Mouse (Mus musculus) lung, postnatal 0 days (tissue): ENCODE measurements at regions not wholly inside any gene's neighbourhood (a gene's known extent, or its start where the extent isn't known, plus 50 kb on each side); places are given as distances from the start of the nearest gene placed in this dataset.

ENCODE experiments used
- ATAC-seq: fragments of 200-750 bp; cut with Nextera tagmentation; 2 replicates; pipeline ENCODE4 v1.8.0; 2017; ENCODE audit warnings: moderate library complexity
- DNase-seq: peaks from one replicate; pipeline ENCODE4 v3.0.0-alpha.2; 2016; ENCODE audit warnings: low spot score
- H3K27ac ChIP-seq: fragments of 300-500 bp; sonication (generic); 2 replicates; pipeline ENCODE4 v1.5.1; 2014; ENCODE audit warnings: antibody characterized with exemption, mild to moderate bottlenecking, low read length, mixed read lengths
- H3K27me3 ChIP-seq: fragments of 300-500 bp; sonication (generic); replicated peaks from 2 replicates; pipeline ENCODE4 v1.6.1; 2014; ENCODE audit warnings: low read length, mixed read lengths; ENCODE audit not compliant: insufficient read depth
- H3K36me3 ChIP-seq: fragments of 300-500 bp; sonication (generic); 2 replicates; pipeline ENCODE4 v1.6.1; 2014; ENCODE audit warnings: low read length, mixed read lengths; ENCODE audit not compliant: insufficient read depth
- H3K4me1 ChIP-seq: fragments of 300-500 bp; sonication (generic); 2 replicates; pipeline ENCODE4 v1.6.1; 2014; ENCODE audit warnings: antibody characterized with exemption, low read depth, low read length, mixed read lengths; ENCODE audit not compliant: insufficient read depth
- H3K4me2 ChIP-seq: fragments of 300-500 bp; sonication (generic); replicated peaks from 2 replicates; pipeline ENCODE4 v1.6.1; 2014; ENCODE audit warnings: low read depth, mild to moderate bottlenecking, low read length, moderate library complexity, mixed read lengths
- H3K4me3 ChIP-seq: fragments of 300-500 bp; sonication (generic); 2 replicates; pipeline ENCODE4 v1.5.1; 2014; ENCODE audit warnings: low read depth, low read length
- H3K9ac ChIP-seq: fragments of 300-500 bp; sonication (generic); replicated peaks from 2 replicates; pipeline ENCODE4 v1.6.1; 2014; ENCODE audit warnings: low read depth, mild to moderate bottlenecking
- H3K9me3 ChIP-seq: fragments of 300-500 bp; sonication (generic); 2 replicates; pipeline ENCODE4 v1.6.1; 2016; ENCODE audit warnings: low read length, mixed read lengths
- CTCF ChIP-seq: IDR thresholded peaks from 2 replicates; pipeline ENCODE4 v1.5.1; 2016; ENCODE audit warnings: antibody characterized with exemption, mild to moderate bottlenecking
- EP300 ChIP-seq: IDR thresholded peaks from 2 replicates; pipeline ENCODE4 v1.6.1; 2016; ENCODE audit warnings: antibody characterized with exemption, mild to moderate bottlenecking, control low read depth
- WGBS: fragments of 180-500 bp; shearing (Covaris S2); extraction: QIAGEN DNeasy Blood & Tissue Kit; methylation state at CpG from one replicate; pipeline ENCODE4 v1.1.7; 2014; 5-methylcytosine and 5-hydroxymethylcytosine counted together

DNA sequence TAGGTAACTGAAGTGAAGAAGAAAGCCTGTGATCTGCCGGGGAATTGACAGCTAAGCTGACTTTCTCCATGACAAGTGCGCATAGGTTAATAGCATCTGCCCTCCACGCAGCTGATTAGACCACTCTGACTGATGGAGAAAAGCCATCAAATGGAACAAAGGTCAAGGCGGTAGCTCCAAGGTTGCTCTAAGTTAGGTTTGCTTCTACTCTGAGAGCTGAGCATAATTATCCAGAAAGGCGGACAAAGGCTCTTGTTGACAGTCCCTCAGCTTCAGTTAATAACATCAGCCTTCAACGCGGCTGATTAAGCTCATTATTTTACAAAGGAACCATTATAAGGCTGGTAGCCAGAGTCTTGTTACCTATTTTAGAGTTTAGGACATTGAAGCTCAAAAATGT, 54.0 kb upstream of the Enpep start:
- Histone ChIP-seq H3K9ac (no peak overlapping the region), H3K4me2 (no peak overlapping the region), H3K4me3 (no peak overlapping the region), H3K9me3 (no peaks in the 10 kb centered on the region), H3K4me1 (no peaks in the 10 kb centered on the region), H3K36me3 (no peaks in the 10 kb centered on the region), H3K27ac (no peak overlapping the region), H3K27me3 (no peaks in the 10 kb centered on the region)
- WGBS: 65% methylated on average over 7 of the region's 7 CpGs
- ATAC-seq: no peak
- no peak for TF ChIP-seq EP300
- TF ChIP-seq CTCF: no peak
- no peak for DNase-seq

- 94% methylated on average over 11 of the region's 11 CpGs for WGBS
- Histone ChIP-seq H3K4me2 (no peak overlapping the region), H3K4me1 (0 out of 2 replicates have a peak, but pooled peaks cover 4% of the 10 kb centered on the region), H3K27ac (no peak overlapping the region), H3K36me3 (no peaks in the 10 kb centered on the region), H3K27me3 (no peaks in the 10 kb centered on the region), H3K4me3 (no peak overlapping the region), H3K9ac (no peak overlapping the region), H3K9me3 (no peaks in the 10 kb centered on the region)
- DNase-seq: no peak
- TF ChIP-seq CTCF: no peak
- TF ChIP-seq EP300: no peak
- no peak for ATAC-seq
These were observed 58.0 kb upstream of the Enpep start for GRCm38 (mm10) chr3:129390506-129390905.

GRCm38 (mm10) chr3:129391888-129392813, 59.6 kb upstream of the Enpep start:
- DNase-seq: peak; percentile 22
- 0 out of 2 replicates have a peak overlapping the region, but pooled peaks have one; percentile 1 for H3K4me2 ChIP-seq

DNA sequence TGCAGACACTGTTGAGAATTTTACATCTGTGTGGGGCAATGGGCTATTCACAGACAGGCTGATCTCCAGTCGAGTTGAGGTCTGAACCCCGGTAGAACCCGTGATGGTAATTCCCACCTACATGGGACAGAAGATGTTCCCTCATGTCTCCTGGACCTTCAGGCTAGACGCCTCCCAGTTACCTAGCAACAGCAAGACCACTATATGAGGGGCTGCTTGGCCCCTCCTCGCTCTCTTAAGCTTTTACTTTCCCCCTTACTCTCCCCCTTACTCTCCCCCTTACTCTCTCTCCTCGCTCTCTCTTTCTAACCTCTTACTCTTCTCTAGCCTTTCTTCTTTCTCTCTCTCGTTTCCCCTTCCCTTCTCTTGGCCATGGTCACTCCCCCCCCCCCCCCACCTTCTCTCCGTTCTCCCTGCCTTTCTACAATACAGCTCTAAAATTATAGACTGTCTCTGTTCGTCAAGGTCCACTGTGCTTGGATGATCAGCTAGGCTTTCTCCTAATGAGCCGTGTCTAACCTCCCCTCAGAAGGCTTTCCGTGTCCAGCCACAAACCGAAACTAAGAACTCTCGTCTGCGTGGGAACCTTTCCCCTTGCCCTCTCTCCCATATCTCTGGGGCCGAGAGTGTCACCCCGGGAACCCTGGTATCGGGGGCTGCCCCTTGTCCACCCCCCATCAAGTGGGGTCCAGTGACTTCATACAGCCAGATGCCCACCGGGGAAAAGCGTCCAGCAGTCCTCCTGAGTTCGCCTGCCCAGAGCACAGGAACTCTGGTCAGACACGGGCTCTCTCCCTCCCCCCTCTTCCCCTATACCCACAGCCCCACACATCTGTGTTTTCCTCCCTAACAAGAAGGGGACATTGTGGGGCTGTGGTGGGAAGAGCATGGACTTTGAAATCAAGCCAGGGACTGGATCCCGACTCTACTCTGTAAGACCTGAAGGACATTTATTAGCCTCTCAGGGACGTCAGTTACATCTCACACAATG, 60.6 kb upstream of the Enpep start:
- Histone ChIP-seq H3K4me2 (peak overlapping the region; percentile 25; the same call in 1 of the 2 replicates), H3K4me1 (0 out of 2 replicates have a peak, but pooled peaks cover 4% of the 10 kb centered on the region), H3K27me3 (no peaks in the 10 kb centered on the region), H3K9ac (no peak overlapping the region), H3K9me3 (no peaks in the 10 kb centered on the region), H3K36me3 (no peaks in the 10 kb centered on the region), H3K27ac (no peak overlapping the region), H3K4me3 (0 out of 2 replicates have a peak overlapping the region, but pooled peaks have one; percentile 5)
- ATAC-seq (no peak), DNase-seq (no peak)
- TF ChIP-seq EP300: no peak
- no peak for TF ChIP-seq CTCF
- WGBS: 73% methylated on average over 23 of the region's 23 CpGs

More at GRCm38 (mm10) chr3:129391888-129392813, 59.6 kb upstream of the Enpep start:
- Histone ChIP-seq H3K27me3 (no peaks in the 10 kb centered on the region), H3K4me3 (no peak overlapping the region), H3K9ac (no peak overlapping the region), H3K4me1 (0 out of 2 replicates have a peak, but pooled peaks cover 4% of the 10 kb centered on the region), H3K9me3 (no peaks in the 10 kb centered on the region), H3K36me3 (no peaks in the 10 kb centered on the region), H3K27ac (no peak overlapping the region)
- no peak; the same call in 1 of the 2 replicates for ATAC-seq
- 38% methylated on average over 14 of the region's 14 CpGs for WGBS
- TF ChIP-seq EP300 (no peak), CTCF (no peak)

- Histone ChIP-seq H3K9me3 (no peaks in the 10 kb centered on the region), H3K27me3 (no peaks in the 10 kb centered on the region), H3K36me3 (no peaks in the 10 kb centered on the region), H3K27ac (no peak overlapping the region), H3K9ac (no peak overlapping the region), H3K4me2 (no peak overlapping the region), H3K4me1 (no peaks in the 10 kb centered on the region), H3K4me3 (no peak overlapping the region)
- TF ChIP-seq EP300 (no peak), CTCF (no peak)
- WGBS: 24% methylated on average over 4 of the region's 4 CpGs
- DNase-seq (no peak), ATAC-seq (no peak)
These were observed 65.0 kb upstream of the Enpep start for GRCm38 (mm10) chr3:129397481-129397880.
